Mouse (Mus musculus): ENCODE measurements around the gene Nckap5. TPM values are rescaled to one million over a fixed set of nuclear protein-coding genes. Genes with fewer than 3 reads are reported as not detected.

Gene Nckap5
- polyA plus RNA-seq, 2 experiments, result 0.31 to 1.3 TPM

DNA sequence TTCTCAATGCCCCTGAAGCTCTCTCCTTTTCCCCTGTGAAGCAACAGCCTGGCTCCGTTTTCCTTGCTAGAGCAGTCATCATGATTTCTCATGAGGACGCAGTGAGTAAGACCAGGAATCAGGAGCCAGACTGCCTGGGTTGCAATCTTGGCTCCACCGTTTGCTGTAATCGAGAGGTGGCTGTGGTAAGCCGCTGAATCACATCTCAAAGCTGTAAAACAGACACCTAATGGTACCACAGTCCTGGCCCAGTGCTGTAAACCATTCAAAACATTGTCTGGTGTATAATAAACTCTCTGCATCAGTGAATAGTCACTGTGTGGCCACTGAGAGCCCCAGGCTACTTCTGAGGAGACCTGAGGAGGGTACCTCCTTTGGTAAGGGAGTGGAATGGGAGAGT lies 74.9 kb downstream of the Nckap5 start:
- Histone ChIP-seq H3K27me3 (ENCODE audit: control insufficient read depth, insufficient read depth, low read length) (no peaks in the 10 kb centered on the region), H3K4me1 (replicated peaks; ENCODE audit: control insufficient read depth in 2 of 2, insufficient read depth in 2 of 2, low read length in 1 of 2) (no peaks in the 10 kb centered on the region), H3K36me3 (replicated peaks; ENCODE audit: control insufficient read depth, insufficient read depth, low read depth) (no peaks in the 10 kb centered on the region), H3K9ac (replicated peaks) (no peak overlapping the region), H3K4me2 (ENCODE audit: low read depth) (no peak overlapping the region), H3K9me3 (ENCODE audit: control insufficient read depth, low read length) (no peaks in the 10 kb centered on the region), H3K27ac (no peak overlapping the region), H3K4me3 (ENCODE audit: insufficient read depth in 1 of 2, low read depth in 2 of 2, low read length in 2 of 2) (no peak overlapping the region)
- no peak for TF ChIP-seq CTCF (IDR thresholded peaks at IDR 0.05; ENCODE audit: low read depth)
- TF ChIP-seq EP300 (IDR thresholded peaks at IDR 0.05; ENCODE audit: low read depth), result no peak
- DNase-seq (ENCODE audit: low read depth in 3 of 3, low spot score in 3 of 3) (no peak), ATAC-seq (ENCODE audit: insufficient read depth) (no peak)
- WGBS (ENCODE audit: insufficient replicate concordance), result 48% methylated on average over 5 of the region's 5 CpGs

DNA sequence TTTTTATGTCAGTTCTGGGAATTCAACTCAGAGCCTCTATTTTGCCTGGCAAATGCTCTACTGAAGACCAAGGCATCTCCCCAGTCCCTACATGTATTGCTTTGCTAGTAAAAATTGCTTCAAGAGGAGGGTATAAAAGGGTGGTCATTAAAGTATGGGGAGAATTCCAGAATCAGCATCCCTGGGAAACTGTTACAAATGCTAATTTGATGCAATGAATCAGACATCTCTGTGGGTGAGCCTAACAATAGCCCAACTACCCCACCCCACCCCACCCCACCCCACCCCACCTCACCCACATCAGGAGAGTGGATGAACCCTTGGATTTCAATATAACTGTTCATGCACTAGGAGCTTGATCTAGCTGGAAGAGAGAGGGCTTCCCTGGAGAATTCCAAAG lies 77.0 kb downstream of the Nckap5 start:
- no peaks in the 10 kb centered on the region for H3K9me3 ChIP-seq (ENCODE audit: control insufficient read depth, low read length)

DNA sequence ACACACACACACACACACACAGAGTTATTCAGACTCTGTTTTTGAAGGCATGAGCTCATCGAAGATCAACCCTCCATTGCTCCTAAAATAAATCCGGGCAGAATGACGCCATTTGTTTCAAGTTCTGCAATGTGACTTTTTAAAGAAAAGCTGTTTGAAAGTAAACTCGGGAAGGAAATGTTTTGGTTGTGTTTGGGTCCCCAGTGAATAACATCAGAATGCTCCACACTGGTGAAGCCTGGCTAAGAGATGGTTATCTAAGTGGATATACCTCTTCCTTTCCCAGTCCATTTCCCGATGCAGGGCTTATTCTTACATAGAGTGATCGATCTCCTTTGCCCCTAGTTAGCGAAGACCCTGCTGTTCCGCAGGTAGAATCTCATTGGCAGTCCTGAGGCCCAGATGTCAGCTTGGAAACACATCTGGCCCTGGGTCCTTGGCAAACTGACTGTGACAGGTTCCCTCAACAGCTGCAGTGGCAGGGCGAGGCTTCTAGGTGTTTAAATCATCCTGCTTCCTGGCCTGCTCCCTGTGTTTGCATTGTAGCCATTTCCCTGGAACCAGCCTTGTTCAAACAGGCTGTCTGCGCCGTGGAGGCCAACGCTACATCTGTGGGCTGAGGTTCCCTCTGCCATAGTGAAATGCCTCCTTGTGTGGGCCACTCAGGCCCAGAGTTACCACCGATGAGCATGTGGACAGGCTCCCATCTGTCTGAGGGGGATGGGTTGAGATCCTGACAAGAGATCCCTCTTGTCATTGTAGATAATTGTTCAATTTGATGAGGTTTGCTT lies 78.2 kb downstream of the Nckap5 start:
- 52% methylated on average over 13 of the region's 13 CpGs for WGBS (ENCODE audit: insufficient replicate concordance)
- ATAC-seq (ENCODE audit: insufficient read depth) (no peak), DNase-seq (ENCODE audit: low read depth in 3 of 3, low spot score in 3 of 3) (no peak)
- H3K36me3 ChIP-seq (replicated peaks; ENCODE audit: control insufficient read depth, insufficient read depth, low read depth), result no peaks in the 10 kb centered on the region
- H3K27me3 ChIP-seq (ENCODE audit: control insufficient read depth, insufficient read depth, low read length), result no peaks in the 10 kb centered on the region
- no peak overlapping the region for H3K4me2 ChIP-seq (ENCODE audit: low read depth)
- TF ChIP-seq CTCF (IDR thresholded peaks at IDR 0.05; ENCODE audit: low read depth) (no peak), EP300 (IDR thresholded peaks at IDR 0.05; ENCODE audit: low read depth) (no peak)
- H3K4me1 ChIP-seq (replicated peaks; ENCODE audit: control insufficient read depth in 2 of 2, insufficient read depth in 2 of 2, low read length in 1 of 2), result no peaks in the 10 kb centered on the region; a peak in 1 of 4 replicates
- H3K9me3 ChIP-seq (ENCODE audit: control insufficient read depth, low read length), result no peaks in the 10 kb centered on the region
- no peak overlapping the region for H3K27ac ChIP-seq
- H3K9ac ChIP-seq (replicated peaks), result no peak overlapping the region
- no peak overlapping the region for H3K4me3 ChIP-seq (ENCODE audit: insufficient read depth in 1 of 2, low read depth in 2 of 2, low read length in 2 of 2)

More for the DNA sequence above, 77.0 kb downstream of the Nckap5 start:
- H3K9ac ChIP-seq (replicated peaks), result no peak overlapping the region
- DNase-seq (ENCODE audit: low read depth in 3 of 3, low spot score in 3 of 3) (no peak), ATAC-seq (ENCODE audit: insufficient read depth) (no peak)
- no peaks in the 10 kb centered on the region; a peak in 1 of 4 replicates for H3K4me1 ChIP-seq (replicated peaks; ENCODE audit: control insufficient read depth in 2 of 2, insufficient read depth in 2 of 2, low read length in 1 of 2)
- H3K4me2 ChIP-seq (ENCODE audit: low read depth), result no peak overlapping the region
- H3K27me3 ChIP-seq (ENCODE audit: control insufficient read depth, insufficient read depth, low read length), result no peaks in the 10 kb centered on the region
- TF ChIP-seq CTCF (IDR thresholded peaks at IDR 0.05; ENCODE audit: low read depth) (no peak), EP300 (IDR thresholded peaks at IDR 0.05; ENCODE audit: low read depth) (no peak)
- no peak overlapping the region for H3K27ac ChIP-seq
- H3K36me3 ChIP-seq (replicated peaks; ENCODE audit: control insufficient read depth, insufficient read depth, low read depth), result no peaks in the 10 kb centered on the region
- H3K4me3 ChIP-seq (ENCODE audit: insufficient read depth in 1 of 2, low read depth in 2 of 2, low read length in 2 of 2), result no peak overlapping the region

DNA sequence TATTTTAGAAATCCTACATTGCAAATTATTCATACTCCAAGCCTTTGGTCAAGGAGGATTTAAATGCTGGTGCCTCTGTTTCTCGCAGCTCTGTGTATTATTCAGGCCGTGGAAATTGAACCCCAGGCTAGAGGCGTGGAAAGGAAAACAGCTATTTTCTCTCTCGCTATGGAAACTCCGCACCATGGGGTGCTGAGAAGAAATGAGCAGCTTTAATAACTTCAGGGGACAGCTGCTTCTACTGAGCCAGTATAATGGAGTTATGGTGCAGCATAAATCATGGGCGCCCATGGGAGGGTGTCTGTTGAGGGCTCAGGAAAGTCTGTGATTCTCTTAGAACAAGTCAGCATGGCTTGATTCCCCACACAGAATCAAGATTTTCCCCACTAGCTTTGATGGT lies 79.5 kb downstream of the Nckap5 start:
- no peak overlapping the region for H3K9ac ChIP-seq (replicated peaks)
- H3K4me3 ChIP-seq (ENCODE audit: insufficient read depth in 1 of 2, low read depth in 2 of 2, low read length in 2 of 2), result no peak overlapping the region
- TF ChIP-seq CTCF (IDR thresholded peaks at IDR 0.05; ENCODE audit: low read depth), result no peak
- no peak for TF ChIP-seq EP300 (IDR thresholded peaks at IDR 0.05; ENCODE audit: low read depth)
- H3K36me3 ChIP-seq (replicated peaks; ENCODE audit: control insufficient read depth, insufficient read depth, low read depth), result no peaks in the 10 kb centered on the region
- ATAC-seq (ENCODE audit: insufficient read depth), result no peak
- WGBS (ENCODE audit: insufficient replicate concordance), result 77% methylated on average over 6 of the region's 6 CpGs
- H3K27me3 ChIP-seq (ENCODE audit: control insufficient read depth, insufficient read depth, low read length), result no peaks in the 10 kb centered on the region
- no peaks in the 10 kb centered on the region for H3K9me3 ChIP-seq (ENCODE audit: control insufficient read depth, low read length)
- no peak overlapping the region for H3K27ac ChIP-seq
- no peak for DNase-seq (ENCODE audit: low read depth in 3 of 3, low spot score in 3 of 3)
- no peaks in the 10 kb centered on the region; a peak in 1 of 4 replicates for H3K4me1 ChIP-seq (replicated peaks; ENCODE audit: control insufficient read depth in 2 of 2, insufficient read depth in 2 of 2, low read length in 1 of 2)
- H3K4me2 ChIP-seq (ENCODE audit: low read depth), result no peak overlapping the region

DNA sequence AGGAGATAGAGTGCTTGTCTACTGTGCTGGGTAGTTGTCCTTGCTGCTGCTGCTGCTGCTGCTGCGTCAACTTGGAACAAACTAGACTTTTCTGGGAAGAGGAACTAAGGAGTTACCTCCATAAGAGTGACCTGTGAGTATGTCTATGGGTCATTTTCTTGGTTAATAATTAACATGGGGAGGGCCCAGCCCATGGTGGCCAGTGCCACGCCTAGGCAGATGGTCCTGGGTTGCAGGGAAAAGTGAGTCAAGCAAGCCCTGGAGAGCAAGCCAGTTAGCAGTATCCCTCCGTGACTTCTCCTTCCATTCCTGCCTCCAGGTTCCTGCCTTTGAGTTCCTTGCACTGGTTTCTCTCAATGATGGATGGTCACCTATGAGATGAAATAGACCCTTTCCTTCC lies 80.4 kb downstream of the Nckap5 start:
- H3K4me3 ChIP-seq (ENCODE audit: insufficient read depth in 1 of 2, low read depth in 2 of 2, low read length in 2 of 2), result no peak overlapping the region
- no peak for ATAC-seq (ENCODE audit: insufficient read depth)
- H3K4me1 ChIP-seq (replicated peaks; ENCODE audit: control insufficient read depth in 2 of 2, insufficient read depth in 2 of 2, low read length in 1 of 2), result no peaks in the 10 kb centered on the region; a peak in 1 of 4 replicates
- no peaks in the 10 kb centered on the region for H3K9me3 ChIP-seq (ENCODE audit: control insufficient read depth, low read length)
- no peak overlapping the region for H3K27ac ChIP-seq
- no peaks in the 10 kb centered on the region for H3K36me3 ChIP-seq (replicated peaks; ENCODE audit: control insufficient read depth, insufficient read depth, low read depth)
- no peak overlapping the region for H3K9ac ChIP-seq (replicated peaks)
- no peak overlapping the region for H3K4me2 ChIP-seq (ENCODE audit: low read depth)
- H3K27me3 ChIP-seq (ENCODE audit: control insufficient read depth, insufficient read depth, low read length), result no peaks in the 10 kb centered on the region
- TF ChIP-seq CTCF (IDR thresholded peaks at IDR 0.05; ENCODE audit: low read depth) (no peak), EP300 (IDR thresholded peaks at IDR 0.05; ENCODE audit: low read depth) (no peak)
- 57% methylated on average over 3 of the region's 3 CpGs for WGBS (ENCODE audit: insufficient replicate concordance)
- no peak for DNase-seq (ENCODE audit: low read depth in 3 of 3, low spot score in 3 of 3)

Measured in liver, embryonic 14.5 days (tissue).